Mouse (Mus musculus) testis, adult 2 months (tissue): ENCODE measurements around the gene Auh. TPM values are rescaled to one million over a fixed set of nuclear protein-coding genes. Genes with fewer than 3 reads are reported as not detected.

Experiments used
- H3K27ac ChIP-seq: fragments of 200-500 bp; 2 replicates; pipeline ENCODE4 v1.5.1; 2012; ENCODE audit warnings: low read depth, low read length; ENCODE audit not compliant: control insufficient read depth, insufficient read depth
- H3K27me3 ChIP-seq: fragments of 200-500 bp; 2 replicates; pipeline ENCODE4 v1.6.1; 2012; ENCODE audit warnings: mild to moderate bottlenecking, low read length, moderate library complexity; ENCODE audit not compliant: control insufficient read depth, insufficient read depth
- H3K36me3 ChIP-seq: fragments of 200-500 bp; 2 replicates; pipeline ENCODE4 v1.6.1; 2012; ENCODE audit warnings: mild to moderate bottlenecking, low read length; ENCODE audit not compliant: control insufficient read depth, insufficient read depth
- H3K4me1 ChIP-seq: fragments of 200-500 bp; 2 replicates; pipeline ENCODE4 v1.6.1; 2012; ENCODE audit warnings: low read length; ENCODE audit not compliant: control insufficient read depth, insufficient read depth
- H3K4me3 ChIP-seq: fragments of 200-500 bp; 2 replicates; pipeline ENCODE4 v1.5.1; 2012; ENCODE audit warnings: low read depth, mild to moderate bottlenecking, low read length, moderate library complexity, mixed read lengths; ENCODE audit not compliant: control insufficient read depth
- CTCF ChIP-seq: fragments of 200-500 bp; IDR thresholded peaks from 2 replicates; pipeline ENCODE4 v1.5.1; 2012; ENCODE audit warnings: low read depth, mild to moderate bottlenecking, inconsistent platforms, low read length, moderate library complexity; ENCODE audit not compliant: control insufficient read depth, insufficient read depth, insufficient replicate concordance
- POLR2A ChIP-seq: fragments of 200-500 bp; IDR thresholded peaks from 2 replicates; pipeline ENCODE4 v1.6.1; 2012; ENCODE audit warnings: low read depth, mild to moderate bottlenecking, inconsistent platforms, low read length, moderate library complexity; ENCODE audit not compliant: control insufficient read depth
- polyA plus RNA-seq: library from polyadenylated mRNA; depleted of rRNA; stranded (reverse); fragments of >200 nt; gene quantifications from 2 replicates; pipeline ENCODE4 v1.2.3, GENCODE M21; 2012

Auh gene
- polyA plus RNA-seq, 1 experiment: 6.1 TPM

DNA sequence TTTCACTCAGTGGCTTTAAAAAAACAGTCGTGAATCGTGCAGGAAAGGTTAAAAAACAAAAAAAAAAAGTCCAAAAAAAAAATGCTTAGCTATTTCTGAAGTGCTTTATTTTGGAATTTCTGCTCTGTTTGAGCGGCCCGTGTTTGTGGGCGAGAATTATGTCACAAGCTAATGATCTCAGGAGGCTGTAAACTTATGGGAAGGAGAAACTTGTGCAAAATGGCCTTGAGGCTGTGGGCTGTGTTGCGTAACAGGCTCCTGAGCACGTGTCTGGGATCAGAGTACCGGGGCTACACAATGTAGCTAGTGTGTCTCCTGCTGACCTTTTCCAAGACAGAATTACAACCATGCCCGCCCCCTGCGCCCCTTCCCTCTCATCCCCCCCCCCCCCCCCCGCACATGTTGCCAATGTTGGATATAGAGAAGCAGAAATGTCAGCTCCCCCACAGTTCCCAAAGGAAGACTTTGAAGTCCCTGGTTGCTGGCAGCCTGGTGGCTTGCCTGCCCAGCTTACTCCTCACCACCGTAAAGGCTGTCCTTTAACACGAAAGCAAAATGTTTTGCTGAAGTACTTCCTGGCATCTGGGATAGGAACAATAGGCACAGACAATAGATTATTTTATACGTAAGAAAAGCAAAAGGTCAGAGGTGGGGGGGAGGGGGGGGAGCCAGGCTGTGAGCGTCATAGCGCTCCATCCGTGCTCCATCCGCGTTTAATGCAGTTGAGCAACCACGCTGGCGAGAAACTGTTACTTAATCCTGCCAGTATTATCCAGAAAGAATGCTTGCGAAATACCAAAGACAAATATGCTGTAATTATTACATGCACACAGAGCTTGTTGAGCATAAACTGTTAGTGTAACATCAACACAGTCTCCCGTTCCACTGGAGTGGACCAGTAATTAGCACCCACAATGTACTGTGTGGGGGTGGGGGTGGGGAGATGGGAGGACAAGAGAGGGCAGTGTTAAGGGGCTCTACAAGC lies 107.0 kb downstream of the Auh start:
- Histone ChIP-seq H3K36me3 (no peaks in the 10 kb centered on the region), H3K4me1 (no peaks in the 10 kb centered on the region), H3K4me3 (no peak overlapping the region), H3K27me3 (no peaks in the 10 kb centered on the region), H3K27ac (no peak overlapping the region; the same call in 1 of the 2 replicates)
- TF ChIP-seq POLR2A (no peak), CTCF (no peak)

DNA sequence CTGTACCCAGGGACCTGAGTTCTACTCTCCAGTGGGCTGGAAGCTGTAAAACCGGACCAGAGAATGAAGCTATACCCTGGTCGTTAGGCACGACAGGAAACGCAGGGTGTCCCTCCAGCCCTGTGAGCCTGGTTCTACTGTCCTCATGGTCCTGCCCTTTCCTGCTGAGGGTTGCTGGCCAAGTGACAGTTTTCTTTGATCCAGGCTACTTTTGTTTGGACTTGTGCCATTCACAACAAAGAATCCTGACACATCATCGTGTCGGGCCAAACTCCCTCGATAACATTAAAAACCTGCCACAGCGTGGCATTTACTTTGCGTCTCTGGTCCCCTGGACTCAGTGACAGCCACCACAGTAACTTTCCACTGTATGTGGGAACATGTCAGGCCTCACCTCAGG lies 107.9 kb downstream of the Auh start:
- no peak for TF ChIP-seq POLR2A
- no peak for TF ChIP-seq CTCF
- H3K27ac ChIP-seq: no peak overlapping the region; the same call in 1 of the 2 replicates
- no peak overlapping the region for H3K4me3 ChIP-seq
- H3K27me3 ChIP-seq: no peaks in the 10 kb centered on the region
- no peaks in the 10 kb centered on the region for H3K4me1 ChIP-seq
- no peaks in the 10 kb centered on the region for H3K36me3 ChIP-seq

DNA sequence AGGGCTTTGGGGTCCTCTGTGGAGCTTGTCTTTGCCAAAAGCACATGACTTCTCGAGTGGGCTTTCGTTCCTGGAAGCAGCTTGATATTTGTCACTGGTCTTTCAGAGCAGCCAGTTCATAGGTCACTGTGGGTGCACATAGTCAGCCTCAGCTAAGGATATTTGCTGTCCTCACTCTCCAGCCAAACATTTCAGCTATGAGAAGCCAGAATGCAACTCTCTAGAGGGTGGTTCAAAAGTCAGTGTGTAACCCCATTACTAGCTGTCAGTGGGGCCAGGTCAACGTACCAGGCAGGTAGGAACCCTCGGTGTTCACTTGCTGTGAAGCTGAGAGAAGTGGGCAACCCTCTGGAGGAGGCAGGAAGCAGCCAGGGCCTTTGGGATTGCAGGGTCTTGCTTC lies 109.6 kb downstream of the Auh start:
- TF ChIP-seq POLR2A: no peak
- no peak for TF ChIP-seq CTCF
- H3K4me3 ChIP-seq: no peak overlapping the region
- H3K27ac ChIP-seq: no peak overlapping the region

DNA sequence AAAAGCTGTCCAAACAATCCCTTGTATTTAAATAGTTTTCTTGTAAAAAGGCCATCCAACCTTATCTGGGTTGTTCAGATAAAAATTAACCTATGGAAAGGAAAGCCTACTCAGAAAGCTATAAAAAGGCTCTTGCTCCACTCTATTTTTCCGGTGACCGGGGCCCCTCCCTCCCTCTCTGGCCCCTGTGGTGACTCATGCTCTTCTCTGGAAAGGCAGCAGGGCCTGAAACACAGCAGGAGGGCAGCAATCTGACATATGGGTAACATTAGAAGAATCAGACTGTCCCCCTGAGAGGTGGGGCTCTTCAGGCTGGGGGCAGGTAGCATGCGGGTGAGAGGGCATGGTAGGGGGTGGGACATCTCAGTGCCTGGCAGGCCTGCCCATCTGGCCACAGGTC lies 110.7 kb downstream of the Auh start:
- TF ChIP-seq CTCF: no peak
- TF ChIP-seq POLR2A: no peak
- Histone ChIP-seq H3K36me3 (no peaks in the 10 kb centered on the region), H3K4me1 (no peaks in the 10 kb centered on the region), H3K4me3 (no peak overlapping the region), H3K27ac (no peak overlapping the region), H3K27me3 (no peaks in the 10 kb centered on the region)

More for the DNA sequence above, 109.6 kb downstream of the Auh start:
- Histone ChIP-seq H3K36me3 (no peaks in the 10 kb centered on the region), H3K27me3 (no peaks in the 10 kb centered on the region), H3K4me1 (no peaks in the 10 kb centered on the region)

DNA sequence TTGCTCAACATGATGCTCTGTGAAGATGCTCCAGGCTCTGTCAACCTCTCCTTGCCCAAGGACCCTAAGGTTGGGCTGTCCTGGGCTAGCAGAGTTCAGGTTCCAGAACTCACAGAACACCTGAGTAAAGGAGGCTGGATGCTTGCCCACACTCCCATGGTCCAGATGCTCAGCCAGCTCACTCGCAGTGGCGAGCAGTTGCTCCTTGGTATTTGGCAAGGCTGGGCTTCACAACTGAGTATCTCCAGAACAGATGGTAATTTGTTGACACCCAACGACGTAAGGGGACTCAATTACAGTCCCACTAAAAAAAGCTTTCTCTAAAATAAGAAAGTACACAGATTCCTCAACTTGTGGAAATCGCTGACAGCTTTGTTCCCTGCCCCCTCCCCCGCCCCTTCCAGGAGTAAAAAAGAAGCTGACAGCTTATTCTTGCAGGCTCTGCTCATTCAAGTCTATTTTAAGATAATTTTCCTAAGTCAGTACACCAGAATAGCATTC lies 111.4 kb downstream of the Auh start:
- no peaks in the 10 kb centered on the region for H3K4me1 ChIP-seq
- TF ChIP-seq POLR2A: no peak
- no peak for TF ChIP-seq CTCF
- H3K27me3 ChIP-seq: no peaks in the 10 kb centered on the region
- no peak overlapping the region for H3K27ac ChIP-seq
- H3K4me3 ChIP-seq: no peak overlapping the region
- H3K36me3 ChIP-seq: no peaks in the 10 kb centered on the region

DNA sequence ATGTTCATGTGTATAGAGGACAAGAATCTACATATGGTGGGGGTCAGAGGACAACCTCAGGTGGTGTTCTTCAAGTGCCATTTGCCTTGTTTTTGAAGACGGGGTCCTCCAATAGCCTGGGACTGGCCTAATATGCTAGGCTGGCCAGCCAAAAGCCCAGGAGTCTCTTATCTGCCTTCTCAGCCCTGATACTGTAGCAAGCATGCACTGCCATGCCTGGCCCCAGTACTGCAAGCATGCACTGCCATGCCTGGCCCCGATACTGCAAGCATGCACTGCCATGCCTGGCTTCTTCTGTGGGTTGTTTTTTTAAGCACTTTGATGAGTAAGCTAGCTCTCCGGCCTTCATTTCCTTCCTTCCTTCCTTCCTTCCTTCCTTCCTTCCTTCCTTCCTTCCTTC lies 115.7 kb downstream of the Auh start:
- Histone ChIP-seq H3K36me3 (no peaks in the 10 kb centered on the region), H3K4me1 (no peaks in the 10 kb centered on the region), H3K4me3 (no peak overlapping the region), H3K27ac (no peak overlapping the region), H3K27me3 (no peaks in the 10 kb centered on the region)
- TF ChIP-seq CTCF: no peak
- no peak for TF ChIP-seq POLR2A

DNA sequence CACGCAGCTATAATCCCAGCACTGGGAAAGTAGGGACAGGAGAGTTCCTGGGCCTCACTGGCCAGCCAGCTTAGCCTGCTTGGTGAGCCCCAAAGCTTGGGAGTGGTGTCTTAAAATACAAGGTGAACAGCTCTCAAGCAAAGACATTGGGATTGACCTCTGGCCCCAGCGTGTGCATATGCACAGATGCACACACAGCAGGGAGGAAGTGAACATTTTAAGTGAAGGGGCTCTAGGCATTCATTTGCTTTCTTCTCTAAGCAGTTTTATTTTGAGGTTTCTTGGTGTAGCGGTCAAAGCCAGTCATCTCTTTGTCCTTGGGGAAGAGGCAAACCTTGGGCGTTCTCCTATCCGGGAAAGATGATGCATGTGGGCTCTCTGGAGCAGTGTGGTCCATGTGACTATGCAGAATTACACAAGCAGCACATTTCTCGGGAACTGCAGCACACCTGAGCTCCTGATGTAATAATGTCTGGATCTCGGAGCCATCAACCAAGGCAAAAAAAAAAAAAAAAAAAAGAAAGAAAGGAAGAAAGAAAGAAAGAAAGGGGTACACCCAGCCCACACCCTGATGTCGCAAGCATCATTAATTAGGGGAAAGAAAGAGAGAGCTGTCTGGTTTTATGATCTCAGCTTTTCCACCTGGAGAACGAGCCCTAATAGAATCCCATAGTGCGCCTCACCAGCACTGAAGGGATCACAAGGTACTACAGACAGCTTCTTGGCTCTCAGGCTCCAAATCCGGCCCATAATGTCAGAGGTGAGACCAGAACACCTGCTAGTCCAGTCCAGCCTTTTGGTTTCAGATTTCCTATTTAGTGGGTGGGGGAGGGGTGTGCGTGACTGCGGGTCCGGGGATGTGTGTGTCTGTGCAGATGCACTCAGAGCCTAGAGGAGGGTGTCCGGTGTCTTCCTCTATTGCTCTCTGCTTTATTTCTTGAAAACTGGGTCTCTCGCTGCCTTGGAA lies 116.6 kb downstream of the Auh start:
- TF ChIP-seq POLR2A (no peak), CTCF (no peak)
- Histone ChIP-seq H3K4me1 (no peaks in the 10 kb centered on the region), H3K4me3 (no peak overlapping the region), H3K36me3 (no peaks in the 10 kb centered on the region), H3K27me3 (no peaks in the 10 kb centered on the region), H3K27ac (no peak overlapping the region)
